In the genomic region with DNA sequence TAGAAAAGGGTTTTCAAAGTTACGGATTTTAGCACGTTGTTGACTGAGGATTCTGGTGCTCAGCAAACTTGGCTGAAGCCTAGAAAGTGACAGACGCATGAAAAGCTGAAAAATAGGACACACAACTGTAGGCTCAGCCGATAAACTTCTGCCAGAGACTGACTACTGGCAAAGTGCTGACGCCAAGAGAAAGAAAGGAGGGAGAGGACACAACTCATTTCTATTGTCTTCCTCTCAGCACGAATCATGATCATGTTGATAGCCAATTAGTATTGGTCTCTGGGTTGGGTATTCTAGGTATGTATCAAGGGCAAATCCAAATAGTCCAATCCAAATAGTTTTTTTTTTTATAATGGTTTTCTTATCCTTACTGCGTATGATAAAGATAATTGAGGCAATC, we compare ENCODE assay signal across 26 mouse cellular contexts.
"Had no signal": no experiment of that assay in that cellular context is flagged by ENCODE, and none has a peak within 500 bp of the region (broad histone marks: within the 10 kb centered on the region; RNA-seq: fewer than 3 reads in every experiment).

No protein-coding gene starts in this region.

- ATAC-seq: hindbrain, embryonic 16.5 days; inflammation-experienced regulatory T-cells, adult 6 months; intestine, embryonic 15.5 days; intestine, postnatal 0 days had no signal

- DNase-seq: gastrocnemius, postnatal 14 days; gastrocnemius, postnatal 36 days; heart, adult 11 months; heart, adult 2 months; heart, postnatal 14 days; heart, postnatal 36 days; kidney, adult 18-20 months; kidney, adult 8-10 months; kidney, postnatal 10 days; kidney, postnatal 25 days; kidney, postnatal 4 days; liver; liver, embryonic 13.5 days had no signal

- H3K36me3 ChIP-seq: heart, embryonic 13.5 days; heart, embryonic 15.5 days; intestine, embryonic 15.5 days; limb, embryonic 10.5 days; limb, embryonic 12.5 days; liver, embryonic 13.5 days had no signal

- H3K4me3 ChIP-seq: heart, adult 2 months; heart, embryonic 13.5 days; heart, embryonic 15.5 days; intestine, embryonic 15.5 days; layer of hippocampus, adult 2 months; left cerebral cortex, adult 2 months; limb, embryonic 10.5 days; limb, embryonic 12.5 days; liver, embryonic 13.5 days had no signal

- H3K9ac ChIP-seq: heart, embryonic 13.5 days; heart, embryonic 15.5 days; hindbrain, embryonic 14.5 days; intestine, embryonic 15.5 days; limb, embryonic 12.5 days; liver, embryonic 13.5 days had no signal

- H3K4me1 ChIP-seq: heart, embryonic 13.5 days; heart, embryonic 15.5 days; intestine, embryonic 15.5 days; limb, embryonic 12.5 days; liver, embryonic 13.5 days had no signal

- H3K27ac ChIP-seq: heart, adult 2 months; heart, embryonic 13.5 days; heart, embryonic 15.5 days; hindbrain, embryonic 14.5 days; intestine, embryonic 15.5 days; layer of hippocampus, adult 2 months; left cerebral cortex, adult 2 months; limb, embryonic 12.5 days; liver, embryonic 13.5 days had no signal

- H3K9me3 ChIP-seq: heart, embryonic 13.5 days; heart, embryonic 15.5 days; intestine, embryonic 15.5 days; limb, embryonic 10.5 days; limb, embryonic 12.5 days; liver, embryonic 13.5 days had no signal

- H3K4me2 ChIP-seq: heart, embryonic 11.5 days; heart, embryonic 13.5 days; heart, embryonic 15.5 days; hindbrain, embryonic 14.5 days; intestine, embryonic 15.5 days; limb, embryonic 12.5 days; liver, embryonic 11.5 days; liver, embryonic 13.5 days had no signal

- H3K27me3 ChIP-seq: heart, embryonic 13.5 days; heart, embryonic 15.5 days; intestine, embryonic 15.5 days; limb, embryonic 12.5 days; liver, embryonic 13.5 days had no signal
